Mouse (Mus musculus) layer of hippocampus, adult 9-10 months (tissue): ENCODE measurements at regions not wholly inside any gene's neighbourhood (a gene's known extent, or its start where the extent isn't known, plus 50 kb on each side); places are given as distances from the start of the nearest gene placed in this dataset.

ENCODE experiments used
- DNase-seq: peaks from one replicate; pipeline ENCODE4 v3.0.0; 2022; ENCODE audit warnings: low spot score

DNA sequence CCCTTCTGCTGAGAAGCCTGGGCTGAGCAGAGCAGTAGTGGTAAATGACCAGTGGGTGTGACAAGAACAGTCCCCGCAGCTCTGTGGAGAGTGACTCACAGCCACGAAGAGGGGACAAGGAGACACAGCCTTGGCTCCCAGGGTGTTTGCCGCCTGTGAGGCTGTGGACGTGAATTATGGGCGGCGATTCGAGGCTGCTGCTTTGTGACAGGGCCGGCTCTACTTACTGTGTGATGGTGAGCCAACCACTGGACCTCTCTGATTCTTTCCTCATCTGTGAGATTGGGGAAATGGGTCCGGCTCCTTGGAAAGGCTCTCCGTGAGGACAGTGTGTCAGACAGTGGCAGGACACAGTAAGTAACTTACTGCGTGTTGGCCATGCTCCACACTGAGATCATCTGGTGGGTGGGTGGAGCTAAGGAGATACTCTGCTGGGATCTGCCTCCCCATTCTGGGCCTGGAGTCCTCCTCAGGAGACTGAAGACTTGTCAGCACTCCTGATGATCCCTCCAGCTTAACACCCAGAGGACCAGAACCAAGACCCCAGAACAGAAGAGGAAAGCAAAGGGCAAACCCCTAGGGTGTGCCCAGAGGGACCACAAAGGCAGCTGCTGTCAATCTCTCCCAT lies 233.3 kb upstream of the Tle3 start:
- DNase-seq, result no peak

DNA sequence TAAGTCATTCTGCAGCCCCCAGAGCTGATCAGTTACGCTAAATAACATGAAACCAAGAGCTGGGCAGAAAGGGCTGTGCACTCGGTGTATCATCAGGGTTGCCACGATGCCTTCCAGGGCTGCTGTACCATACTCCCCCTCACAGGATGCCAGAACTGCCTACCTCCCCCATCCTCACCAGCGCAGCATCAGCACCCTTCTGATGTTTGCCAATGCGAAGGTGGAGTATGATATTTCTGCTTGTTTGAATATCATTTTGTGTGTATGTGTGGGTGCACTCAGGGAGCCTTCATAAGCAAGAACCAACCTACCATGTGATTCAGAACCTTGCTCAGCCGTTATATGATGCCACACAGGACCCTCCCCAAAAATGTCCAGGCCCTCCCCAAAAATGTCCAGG lies 229.1 kb upstream of the Tle3 start:
- no peak for DNase-seq

DNA sequence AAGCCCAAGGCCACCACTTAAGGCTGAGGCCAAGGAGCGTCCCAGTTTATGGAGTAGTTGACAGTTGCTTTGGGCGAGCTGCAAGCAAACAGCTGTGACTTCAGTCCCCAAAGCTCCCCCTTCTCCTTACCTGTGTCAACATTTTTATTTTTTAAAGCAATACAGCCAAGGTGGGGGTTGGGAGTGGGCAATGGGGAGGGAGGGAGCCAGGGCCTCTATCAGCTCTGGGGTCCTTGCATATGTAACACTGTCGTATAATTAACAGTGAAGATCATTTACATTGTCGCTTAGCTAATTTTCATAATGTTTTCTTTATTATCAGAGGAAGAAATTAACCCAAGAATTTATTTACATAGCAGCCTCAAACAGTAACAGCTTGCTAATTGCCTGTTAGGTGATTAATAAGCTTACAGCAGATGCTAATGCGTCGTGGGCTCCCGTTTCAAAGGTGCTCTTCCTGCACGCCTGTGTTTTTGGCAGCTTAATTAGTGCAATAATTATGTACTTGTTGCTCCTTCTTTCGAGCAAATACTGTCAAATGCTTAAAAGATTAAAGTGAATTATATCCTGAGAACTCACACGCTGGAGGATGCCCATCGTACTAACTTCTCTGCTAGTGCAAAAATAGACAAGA lies 227.4 kb upstream of the Tle3 start:
- no peak for DNase-seq

DNA sequence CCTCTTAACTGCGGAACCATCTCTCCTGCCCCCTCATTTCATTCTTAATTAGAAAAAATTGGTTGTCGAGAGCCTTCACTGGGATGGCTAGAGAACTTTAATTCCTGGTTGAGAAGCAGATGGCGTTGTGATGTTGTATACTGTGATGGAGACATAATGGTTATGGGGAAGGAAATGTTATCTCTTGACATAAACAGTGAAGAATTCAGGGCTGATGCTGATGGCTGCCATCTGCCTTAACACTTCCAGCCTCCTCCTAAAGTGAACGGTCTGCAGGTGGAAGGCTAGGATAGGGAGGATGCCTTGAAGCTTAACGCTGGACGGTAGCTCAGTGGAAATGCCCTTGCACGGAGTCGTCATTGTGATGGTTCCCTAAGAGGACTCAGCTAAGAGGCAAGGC lies 226.4 kb upstream of the Tle3 start:
- no peak for DNase-seq

DNA sequence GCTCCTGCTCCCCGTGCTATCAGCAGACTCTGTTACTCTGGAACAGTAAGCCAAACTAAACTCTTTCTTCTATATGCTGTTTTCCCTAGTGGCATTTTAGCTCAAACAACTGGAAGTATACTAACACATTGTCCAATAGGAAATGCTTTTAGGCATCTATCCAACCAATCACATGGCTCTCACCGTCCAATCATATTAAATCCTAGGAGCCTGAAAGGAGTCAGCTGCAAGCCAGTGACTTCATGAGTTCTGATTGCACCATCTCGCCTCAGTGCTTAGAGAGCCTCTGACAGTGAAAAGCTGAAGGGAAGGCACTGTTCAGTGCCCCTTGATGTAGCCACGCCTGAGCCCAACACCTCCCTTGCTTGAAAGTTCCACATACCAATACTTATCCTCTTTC lies 221.0 kb upstream of the Tle3 start:
- DNase-seq, result no peak

DNA sequence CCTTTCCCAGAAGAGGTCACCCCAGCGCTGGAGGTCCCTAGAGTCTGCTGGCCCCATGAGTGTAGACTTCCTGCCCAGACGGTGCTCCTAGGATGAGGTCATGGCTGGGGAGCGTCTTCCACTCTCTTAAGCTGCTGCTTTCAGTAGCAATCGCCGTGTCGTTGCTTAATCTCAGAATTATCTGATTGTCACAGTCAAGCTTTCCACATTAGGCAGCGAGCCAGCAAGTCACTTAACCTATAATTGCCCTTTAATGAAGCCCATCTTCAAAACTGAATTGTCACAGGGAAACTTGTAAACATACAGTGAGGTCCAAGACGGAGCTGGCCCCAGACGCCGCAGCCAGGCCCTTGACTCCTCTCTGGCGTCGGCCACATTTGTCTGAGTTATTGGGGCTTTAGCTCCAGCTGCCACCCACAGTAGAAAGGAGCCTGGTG lies 220.2 kb upstream of the Tle3 start:
- no peak for DNase-seq

DNA sequence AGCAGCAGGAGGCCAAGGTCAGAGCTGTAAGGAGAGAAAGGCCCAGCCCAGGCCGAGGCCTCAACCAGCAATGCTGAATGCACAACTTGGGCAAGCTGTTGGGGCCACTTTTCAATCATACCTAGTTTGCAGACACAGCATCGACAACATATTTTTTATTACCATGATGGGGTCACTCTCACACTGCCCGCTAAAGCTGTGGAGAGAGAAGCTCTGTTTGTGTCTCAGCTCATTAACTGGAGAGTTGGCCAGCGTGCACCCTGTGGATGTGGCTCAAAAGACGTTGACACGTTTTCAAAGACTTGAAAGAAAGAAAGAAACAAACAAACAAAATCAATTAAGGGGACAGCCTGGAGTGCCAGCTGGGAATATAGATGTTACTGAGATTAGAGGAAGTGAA lies 217.4 kb upstream of the Tle3 start:
- no peak for DNase-seq

DNA sequence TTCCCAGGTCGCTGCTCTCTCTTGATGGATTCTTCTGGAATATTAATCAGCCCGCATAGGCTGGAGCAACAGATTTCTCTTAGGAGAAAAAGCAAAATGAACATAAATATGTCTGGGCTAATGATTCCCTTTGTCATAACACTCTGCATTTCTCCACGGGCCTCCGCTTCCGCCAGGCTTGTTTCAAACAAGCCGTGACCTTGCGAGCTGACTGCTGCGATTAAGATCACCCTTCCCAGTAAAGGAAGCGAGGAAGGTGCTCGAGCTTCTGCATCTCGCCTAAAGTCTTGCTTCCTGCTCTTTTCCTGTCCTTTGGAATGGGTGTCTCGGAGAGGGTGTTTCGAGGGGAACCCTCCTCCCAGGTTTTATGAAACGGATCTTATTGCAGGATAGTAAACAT lies 216.3 kb upstream of the Tle3 start:
- DNase-seq, result no peak

DNA sequence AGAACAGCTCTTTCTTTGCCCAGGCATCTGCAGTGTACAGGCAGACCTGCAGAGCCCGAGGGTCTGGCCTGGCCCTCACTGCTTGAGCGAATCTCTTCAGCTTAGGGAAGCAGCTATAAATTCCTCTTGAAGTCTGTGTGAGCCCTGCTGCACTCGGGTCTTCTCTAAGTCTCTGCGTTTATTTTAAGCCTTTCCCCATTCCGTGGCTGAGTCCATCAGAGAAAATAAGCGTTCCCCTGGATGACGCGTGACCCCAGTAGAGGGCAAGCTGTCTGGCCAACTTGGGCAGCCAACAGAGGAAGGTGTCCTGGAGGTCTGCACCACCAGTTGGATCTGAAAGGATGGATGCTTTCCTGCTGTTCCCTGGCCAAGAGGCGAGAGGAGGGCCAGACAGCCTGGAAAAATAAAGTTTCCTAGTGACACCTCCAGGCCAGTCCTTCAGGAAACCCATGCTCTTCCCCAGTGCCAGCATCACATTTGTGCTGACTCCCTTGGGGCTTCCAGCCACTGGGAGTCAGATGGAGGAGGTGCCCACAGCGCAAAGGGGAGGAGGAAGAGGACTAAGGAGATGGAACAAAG lies 213.9 kb upstream of the Tle3 start:
- no peak for DNase-seq

DNA sequence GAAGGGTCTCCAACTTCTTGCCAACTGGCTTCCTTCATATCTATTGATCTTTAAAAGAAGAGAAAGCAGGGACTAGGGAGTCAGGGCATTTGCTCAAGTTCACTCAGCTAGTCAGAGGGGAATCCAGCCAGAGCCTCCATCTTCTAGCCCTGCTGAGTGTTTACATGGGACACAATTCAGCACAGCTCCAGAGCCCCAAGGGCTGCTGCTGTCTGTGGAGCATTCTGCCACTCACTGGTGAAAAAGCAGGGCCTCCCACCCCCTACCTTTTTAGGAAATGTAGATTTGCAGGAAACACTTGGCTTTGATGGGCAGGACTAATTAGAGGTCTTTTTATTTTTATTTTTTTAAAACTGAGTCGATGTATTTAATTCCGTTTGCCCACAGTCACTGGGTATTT lies 213.0 kb upstream of the Tle3 start:
- DNase-seq, result no peak

DNA sequence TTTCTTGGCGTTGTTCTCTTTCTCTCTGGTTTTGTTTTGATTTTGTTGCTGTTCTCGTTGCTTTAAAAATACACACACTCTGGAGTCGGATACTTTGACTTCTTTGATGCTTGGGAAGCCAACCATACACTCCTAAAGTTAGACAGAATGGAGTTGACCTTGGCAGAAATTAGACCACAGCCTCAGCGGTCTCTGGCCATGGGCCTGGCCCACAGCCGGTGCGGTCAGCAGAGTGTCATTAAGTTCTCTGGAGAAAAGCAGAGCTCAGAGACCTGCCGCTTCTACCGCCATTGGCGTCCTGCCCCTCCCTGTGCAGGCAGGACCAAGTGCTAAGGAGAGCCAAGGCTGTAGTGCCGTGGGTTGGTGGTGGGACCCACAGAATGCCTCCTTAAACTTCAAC lies 212.6 kb upstream of the Tle3 start:
- no peak for DNase-seq

DNA sequence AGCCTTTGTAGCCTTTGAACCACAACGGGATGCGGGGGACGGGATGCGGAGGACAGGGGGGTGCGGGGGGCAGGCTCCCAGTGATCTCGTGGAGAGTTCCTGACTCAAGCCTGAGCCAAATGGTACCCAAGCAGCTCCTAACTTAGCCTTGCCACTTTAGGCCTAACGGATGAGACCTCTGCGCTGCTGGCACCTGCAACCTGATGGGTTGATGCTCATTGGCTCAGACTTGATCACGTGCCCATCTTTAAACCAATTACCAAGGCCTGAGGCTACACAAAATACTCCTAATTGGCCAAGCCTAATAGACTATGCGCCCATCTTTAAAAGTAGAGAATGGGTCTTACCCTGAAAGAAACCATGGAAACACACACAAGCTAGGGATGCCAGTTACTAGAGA lies 209.3 kb upstream of the Tle3 start:
- DNase-seq, result no peak

DNA sequence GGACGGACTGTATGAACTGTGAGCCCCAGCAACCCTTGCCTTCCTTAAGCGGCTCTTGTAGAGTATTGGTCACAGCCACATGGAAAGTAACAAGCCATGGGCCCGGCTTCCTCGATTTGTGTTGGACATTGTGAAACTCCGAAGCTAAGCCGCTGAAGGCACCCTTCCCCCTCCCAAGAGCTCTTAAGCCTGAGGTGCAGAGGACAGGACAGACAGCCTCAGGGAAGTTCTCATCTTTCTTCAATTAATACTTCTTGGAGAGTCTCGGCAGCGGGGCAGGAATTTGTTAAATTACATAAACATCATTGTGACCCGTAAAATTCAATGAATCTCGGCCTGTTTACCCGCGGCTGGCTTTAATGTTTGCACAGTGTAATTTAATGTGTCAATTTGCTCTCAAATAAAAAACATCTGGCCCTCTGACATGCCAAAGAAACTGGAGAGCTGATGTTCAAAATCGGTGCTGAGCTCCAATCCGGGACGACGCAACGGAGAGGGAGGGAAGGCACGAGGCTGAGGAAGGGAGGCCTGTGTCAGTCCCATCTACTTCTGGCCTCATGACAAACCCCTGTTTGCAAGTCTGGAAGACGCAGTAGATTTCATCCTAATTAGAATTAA lies 208.4 kb upstream of the Tle3 start:
- DNase-seq, result no peak

DNA sequence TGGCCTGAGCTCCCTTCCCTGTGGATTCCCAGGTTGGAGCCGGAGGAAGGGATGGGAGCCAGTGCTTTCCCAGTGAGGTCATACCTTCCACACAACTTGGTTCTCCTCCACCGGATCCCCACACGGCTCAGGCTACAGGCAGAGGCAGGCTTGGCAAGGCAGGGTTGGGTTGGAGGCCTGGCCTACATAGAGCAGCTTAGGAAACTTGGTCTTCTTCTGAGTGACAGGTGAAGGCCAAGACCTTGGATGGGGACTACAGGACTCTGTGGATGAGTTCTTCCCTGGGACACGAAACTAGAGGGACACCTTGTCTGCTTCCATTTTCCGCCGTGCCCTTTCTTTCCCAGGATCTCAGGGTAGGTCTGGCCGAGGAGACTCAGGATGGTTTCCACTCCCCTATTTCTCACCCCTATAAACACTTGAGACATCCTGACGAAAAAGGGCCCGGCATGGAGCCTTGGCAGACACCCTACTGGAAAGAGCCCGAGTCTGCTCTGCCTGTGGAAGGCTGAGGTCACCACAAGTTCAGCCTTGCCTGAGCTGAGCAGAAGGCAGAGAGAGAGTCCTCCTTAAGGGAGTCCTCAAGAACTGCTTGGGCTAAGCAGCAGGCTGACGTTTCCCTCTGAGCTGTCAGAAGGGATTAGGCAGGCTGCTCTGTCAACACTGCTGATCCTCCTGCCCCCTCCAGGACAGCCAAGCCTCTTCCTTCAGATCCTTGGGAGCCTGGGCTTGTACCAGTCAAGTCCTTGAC lies 207.5 kb upstream of the Tle3 start:
- DNase-seq, result no peak

DNA sequence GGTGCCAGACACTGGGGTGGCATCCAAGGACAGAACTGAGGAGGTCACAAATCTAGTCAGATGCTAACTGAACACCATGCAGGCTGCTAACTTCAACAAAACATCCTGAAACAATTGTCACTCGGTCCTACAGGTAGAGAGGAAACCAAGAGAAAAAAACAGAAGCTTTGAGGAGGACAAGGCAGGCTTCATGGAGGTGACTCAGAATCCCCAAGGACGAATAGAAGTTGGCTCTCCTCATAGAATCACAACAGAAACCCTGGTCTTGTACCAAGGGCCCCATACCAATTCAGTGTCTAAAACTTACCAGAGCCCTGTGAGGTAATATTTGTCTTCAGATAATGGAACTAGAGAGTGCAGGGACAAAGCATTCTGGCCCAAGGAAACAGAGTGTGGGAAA lies 206.1 kb upstream of the Tle3 start:
- DNase-seq, result no peak

DNA sequence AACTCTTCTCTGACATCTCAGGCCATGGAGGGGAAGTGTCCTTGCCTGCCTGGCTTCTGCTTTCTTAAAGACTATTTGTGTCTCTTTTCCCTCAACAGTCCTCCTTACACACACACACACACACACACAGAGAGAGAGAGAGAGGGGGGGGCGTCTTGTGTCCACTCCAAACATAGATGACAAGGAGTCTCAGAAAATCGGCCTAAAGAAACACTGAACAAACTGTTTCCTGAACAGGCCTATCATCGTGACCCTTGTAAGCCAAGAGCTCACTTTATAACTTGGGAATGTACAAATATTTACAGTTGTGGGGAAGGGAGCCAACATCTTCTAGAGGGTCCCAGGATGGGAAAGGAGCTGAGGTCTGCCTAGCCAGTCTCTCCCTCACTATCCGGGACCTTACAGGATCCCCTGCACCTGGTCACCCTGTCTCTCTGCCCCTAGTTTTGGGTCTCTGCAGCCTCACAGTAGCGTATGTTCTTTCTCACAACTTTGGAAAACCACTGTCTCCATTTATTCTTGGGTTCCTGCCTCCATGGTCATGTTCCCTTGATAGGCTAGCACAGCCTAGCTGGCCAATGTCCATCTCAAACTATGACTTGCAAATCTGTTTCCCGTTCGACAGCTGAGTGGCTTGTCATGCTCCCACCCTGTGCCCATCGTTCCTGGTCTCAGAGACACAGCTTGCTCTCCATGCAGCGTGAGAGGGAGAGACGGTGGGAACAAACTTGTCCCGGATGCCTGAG lies 204.9 kb upstream of the Tle3 start:
- no peak for DNase-seq

DNA sequence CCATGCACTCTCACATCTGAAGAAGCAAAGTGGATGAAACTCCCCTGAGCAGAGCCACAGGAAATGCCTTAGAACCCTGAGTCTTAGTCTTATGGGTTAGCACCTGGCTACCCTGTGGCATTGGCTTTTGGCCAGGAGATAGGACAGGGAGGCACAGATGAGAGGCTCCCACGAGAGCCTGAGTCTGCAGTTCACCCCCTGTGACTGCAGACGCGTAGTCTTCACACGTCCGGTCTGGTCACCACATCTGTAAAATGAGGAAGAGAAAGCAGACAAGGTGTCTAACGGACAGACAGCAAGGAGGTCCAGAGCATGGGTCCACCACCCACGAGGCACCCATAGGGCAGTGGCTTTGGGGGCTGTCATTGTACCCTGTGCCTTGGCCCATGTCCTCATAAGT lies 203.2 kb upstream of the Tle3 start:
- no peak for DNase-seq

DNA sequence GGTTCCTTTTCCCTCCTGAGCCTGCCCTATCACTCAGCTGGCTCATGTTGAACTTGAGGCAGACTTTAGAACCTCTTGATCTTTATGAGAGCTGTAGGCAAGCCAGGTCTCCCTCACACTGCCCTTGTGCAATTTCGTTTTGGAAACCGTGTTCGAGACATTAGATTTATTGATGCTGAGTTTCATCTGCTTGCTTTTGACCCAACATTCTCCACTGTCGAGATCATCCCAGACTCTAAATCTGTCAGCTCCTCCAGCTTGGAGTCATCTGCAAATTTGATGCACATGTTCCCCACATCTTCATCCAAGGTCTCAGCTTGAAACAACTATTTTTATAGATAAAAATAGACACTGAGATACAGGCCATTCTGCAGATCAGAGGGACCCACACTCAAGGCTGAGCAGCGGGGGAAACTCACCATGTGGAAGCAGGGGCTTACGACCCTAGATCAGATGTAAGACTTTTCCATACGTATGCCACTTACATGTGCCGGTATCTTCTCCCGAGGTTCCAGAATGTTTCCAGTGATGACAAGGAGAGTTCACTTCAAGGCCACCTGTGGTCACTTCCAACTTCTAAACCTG lies 202.6 kb upstream of the Tle3 start:
- DNase-seq, result no peak

DNA sequence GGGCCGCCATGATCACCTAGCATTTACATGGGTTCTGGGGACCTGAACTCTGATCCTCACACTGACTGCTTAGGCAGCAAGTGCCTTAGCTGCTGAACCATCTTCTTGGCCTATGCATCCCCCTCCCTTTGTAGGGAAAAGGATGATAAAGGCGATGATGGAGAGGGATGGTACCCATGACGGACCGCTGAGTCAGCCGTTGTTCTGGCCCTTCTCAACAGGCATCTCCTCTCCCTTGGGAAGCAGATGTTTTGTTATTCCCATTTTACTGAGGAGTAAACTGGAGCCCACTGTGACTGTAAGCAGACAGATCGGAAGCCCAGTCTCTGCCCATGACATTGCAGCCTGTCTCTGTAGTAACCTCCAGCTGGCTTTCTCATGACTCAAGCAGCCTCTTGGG lies 201.2 kb upstream of the Tle3 start:
- no peak for DNase-seq

DNA sequence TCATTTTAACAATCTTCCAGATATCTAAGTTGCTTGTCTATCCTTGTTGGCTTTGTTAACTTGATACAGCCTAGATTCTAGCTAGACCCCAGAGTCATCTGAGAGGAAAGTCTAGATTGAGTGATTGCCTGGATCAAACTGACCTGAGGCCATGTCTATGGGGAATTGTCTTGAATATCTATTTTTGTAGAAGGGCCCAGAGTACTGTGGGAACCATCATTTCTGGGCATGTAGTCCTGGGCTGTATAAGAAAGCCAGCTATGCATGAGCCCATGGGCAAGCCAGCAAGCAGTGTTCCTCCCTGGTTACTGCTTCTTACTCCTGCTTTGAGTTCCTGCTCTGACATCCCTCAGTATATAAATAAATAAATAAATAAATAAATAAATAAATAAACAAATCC lies 199.7 kb upstream of the Tle3 start:
- DNase-seq, result no peak

DNA sequence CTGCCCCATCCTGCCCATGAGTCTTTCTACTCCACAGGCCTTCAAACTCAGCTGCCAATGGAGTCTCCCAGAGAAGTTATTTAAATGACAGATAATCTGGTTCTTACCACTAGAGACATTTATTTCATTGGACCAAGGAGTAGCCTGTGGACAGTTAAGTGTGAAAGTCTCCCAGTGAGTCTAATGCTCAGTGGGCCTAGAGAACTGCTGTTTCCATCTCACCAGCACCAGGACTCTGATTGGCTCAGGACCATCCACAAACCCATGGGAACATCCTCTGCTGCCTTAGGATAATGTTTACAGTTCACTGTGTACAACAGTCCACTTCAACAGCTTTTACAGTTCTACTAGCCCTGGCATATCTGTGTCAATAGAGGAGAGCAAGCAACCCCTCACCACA lies 198.6 kb upstream of the Tle3 start:
- DNase-seq, result no peak

DNA sequence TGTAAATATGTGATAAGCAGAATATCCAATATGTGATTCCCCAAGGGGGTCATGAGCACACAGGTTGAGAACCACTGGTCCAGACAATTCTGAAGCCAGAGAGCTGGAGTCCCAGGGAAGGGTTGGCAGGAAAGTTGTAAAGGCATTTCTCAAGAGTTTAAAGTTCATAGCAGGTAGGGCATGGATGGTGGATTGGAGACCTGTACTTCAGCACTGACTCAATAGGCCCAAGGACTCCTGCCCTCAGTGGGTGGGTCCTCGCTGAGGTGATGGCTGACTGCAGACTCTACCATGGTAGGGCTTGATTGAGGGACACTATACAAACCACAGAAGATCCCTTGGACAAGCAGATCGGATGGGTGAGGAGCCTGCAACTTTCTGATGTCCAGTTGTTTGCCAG lies 196.8 kb upstream of the Tle3 start:
- no peak for DNase-seq
